Mouse (Mus musculus) neutrophil, adult 5-6 weeks (primary cell): Measurements from ENCODE around the gene Gsdme. TPM values are rescaled to one million over a fixed set of nuclear protein-coding genes. Genes with fewer than 3 reads are reported as not detected.
A peak's percentile ranks its signal among the peaks of the same experiment; 100 is the strongest.

ENCODE experiments used
- ATAC-seq: fragments of 151-379, 151-347 bp; 2 replicates; pipeline ENCODE4 v1.8.0; 2017; ENCODE audit warnings: mild to moderate bottlenecking, moderate TSS enrichment; ENCODE audit not compliant: insufficient number of reproducible peaks, poor library complexity, low FRiP score, severe bottlenecking; ENCODE audit errors: extremely low read depth
- total RNA-seq: library from RNA; stranded (forward); fragments of 200-1000 nt; gene quantifications from 2 replicates; pipeline ENCODE4 v1.2.3, GENCODE M21; 2017

Gene Gsdme
- total RNA-seq, 1 experiment from 2014 or later: 60.9 TPM

DNA sequence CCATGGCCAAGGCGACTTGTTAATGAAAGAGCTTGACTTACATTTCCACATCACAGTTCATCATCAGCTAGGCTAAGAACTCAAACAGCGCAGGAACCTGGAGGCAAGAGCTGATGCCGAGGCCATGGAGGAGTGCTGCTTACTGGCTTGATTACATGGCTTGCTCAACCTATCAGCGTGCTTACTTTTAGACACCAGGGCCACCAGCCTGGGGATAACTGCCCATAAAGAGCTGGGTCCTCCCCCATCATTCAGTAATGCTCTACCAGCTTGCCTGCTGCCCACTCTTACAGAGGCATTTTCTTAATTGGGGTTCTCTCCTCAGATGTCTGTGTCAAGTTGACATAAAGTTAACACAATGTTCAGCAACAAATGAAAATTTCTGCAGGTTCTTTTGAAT lies 58.6 kb downstream of the Gsdme start:
- no peak for ATAC-seq

- ATAC-seq: no peak
Measured at GRCm38 (mm10) chr6:50204356-50204755, 59.3 kb downstream of the Gsdme start.

DNA sequence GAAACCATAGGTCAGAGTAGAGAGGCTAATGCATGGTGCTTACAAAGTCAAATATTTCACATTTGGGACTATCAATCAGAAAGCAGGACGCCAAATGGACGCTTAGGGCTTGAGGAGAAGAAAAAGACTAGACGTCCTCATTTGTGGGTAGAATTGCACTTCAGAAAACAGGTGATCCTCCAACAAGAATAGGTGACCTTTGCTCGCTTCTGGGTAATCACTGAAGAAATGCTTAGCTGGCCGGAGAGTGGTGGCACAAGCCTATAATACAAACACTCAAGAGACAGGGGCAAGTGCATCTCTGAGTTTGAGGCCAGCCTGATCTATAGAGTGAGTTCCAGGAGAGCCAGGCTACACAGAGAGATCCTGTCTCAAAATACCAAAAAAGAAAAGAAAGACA lies 69.8 kb downstream of the Gsdme start:
- no peak for ATAC-seq

DNA sequence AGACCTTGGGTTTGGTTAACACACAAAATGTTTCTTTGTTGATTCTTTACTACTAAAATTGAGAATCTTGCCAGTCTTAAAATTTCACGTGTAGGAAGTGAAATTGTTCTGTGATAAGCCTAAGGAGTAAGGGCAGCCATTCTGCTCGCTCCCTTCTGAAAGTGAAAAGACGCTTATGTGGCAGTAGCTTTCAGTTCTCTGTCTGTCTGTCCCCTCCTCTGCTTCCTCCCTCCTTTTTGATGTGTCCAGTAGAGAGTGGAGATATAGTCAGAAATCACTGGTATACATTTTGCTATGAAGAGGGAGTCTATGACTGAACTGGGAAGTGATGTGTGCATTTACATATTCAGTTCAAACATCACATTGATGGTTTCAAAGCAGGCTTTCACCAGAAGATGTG lies 70.8 kb downstream of the Gsdme start:
- ATAC-seq: no peak

GRCm38 (mm10) chr6:50192169-50192568 lies 71.5 kb downstream of the Gsdme start:
- no peak for ATAC-seq

- no peak for ATAC-seq
Measured at GRCm38 (mm10) chr6:50191605-50192004, 72.1 kb downstream of the Gsdme start.

- ATAC-seq: no peak
Measured at GRCm38 (mm10) chr6:50189376-50189775, 74.3 kb downstream of the Gsdme start.

GRCm38 (mm10) chr6:50187955-50188354 lies 75.7 kb downstream of the Gsdme start:
- ATAC-seq: peak; percentile 44; the same call in 1 of the 2 replicates

DNA sequence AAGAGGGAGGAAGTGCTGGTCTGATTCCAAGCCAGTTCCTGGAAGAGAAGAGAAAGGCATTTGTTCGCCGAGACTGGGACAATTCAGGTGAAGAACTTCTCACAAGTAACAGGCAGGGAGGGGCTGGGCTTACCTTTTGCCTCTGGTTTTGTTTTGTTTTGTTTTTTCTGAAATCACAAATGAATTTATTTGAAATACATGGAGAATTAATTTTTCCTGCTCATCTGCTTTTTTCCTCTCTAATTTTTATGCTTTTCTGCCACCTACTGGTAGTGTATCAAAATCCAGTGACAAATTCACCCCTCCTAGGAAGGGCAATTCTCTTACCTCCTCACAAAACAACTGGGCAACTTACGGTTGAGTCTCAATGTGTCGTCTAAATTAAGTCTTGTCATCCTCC lies 83.5 kb downstream of the Gsdme start:
- no peak for ATAC-seq

DNA sequence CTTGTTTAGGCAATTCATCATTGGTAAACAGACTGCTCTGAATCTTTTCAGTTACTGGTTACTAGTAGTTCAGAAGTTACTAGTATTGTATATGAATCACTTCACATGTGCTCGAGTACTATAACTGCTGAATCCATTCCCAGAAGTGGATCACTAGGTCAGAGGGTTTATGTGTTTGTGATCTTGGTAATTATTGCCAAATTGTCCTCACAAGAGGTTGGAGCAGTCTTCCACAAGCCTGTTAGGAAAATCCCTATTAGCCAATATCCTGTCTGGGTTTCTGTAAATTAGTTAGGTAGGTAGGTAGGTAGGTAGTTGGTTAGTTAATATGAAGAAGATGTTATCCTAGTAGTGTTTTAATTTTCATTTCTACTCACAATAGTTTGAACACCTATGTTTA lies 87.9 kb downstream of the Gsdme start:
- no peak for ATAC-seq

GRCm38 (mm10) chr6:50169771-50170170 lies 93.9 kb downstream of the Gsdme start:
- ATAC-seq: no peak

- ATAC-seq: no peak
Measured at GRCm38 (mm10) chr6:50168821-50169220, 94.8 kb downstream of the Gsdme start.

DNA sequence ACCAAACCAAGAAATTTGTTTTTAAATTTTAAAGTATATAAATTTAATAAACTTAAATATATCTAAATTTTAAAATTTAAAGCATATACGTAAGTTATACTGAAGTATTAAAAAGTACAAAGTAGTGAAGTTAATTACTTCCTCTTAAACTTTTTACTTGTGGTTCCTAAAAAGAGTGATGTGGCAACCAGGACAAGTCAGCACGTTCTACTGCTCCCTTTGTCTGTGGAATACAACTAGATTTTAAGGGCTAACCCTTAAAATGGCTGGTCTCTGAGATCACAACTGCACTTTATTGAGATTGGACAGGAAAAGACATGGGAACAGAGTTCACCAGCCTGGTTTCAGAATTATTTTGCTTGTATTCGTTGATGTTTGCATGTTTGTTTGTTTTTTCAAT lies 100.6 kb downstream of the Gsdme start:
- ATAC-seq: no peak

- no peak for ATAC-seq
Measured at GRCm38 (mm10) chr6:50159842-50160241, 103.8 kb downstream of the Gsdme start.

DNA sequence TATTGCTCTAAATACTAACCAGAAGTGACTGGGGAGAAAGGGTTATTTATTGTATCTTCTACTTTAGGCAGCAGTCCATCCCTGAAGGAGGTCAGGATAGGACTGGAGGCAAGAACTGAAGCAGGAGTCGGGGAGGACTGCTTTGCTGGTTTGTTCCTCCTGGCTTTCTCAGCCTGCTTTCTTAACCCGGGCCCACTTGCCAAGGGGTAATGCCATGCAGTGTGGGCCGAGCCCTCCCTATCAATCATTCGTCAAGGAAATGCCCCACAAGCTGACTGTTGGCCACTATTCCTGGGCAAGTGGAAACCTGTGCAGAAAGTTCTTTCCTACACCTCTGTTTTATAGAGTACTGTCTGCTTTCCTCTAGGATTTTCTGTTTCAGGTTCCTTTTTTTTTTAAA lies 114.3 kb downstream of the Gsdme start:
- ATAC-seq: no peak

DNA sequence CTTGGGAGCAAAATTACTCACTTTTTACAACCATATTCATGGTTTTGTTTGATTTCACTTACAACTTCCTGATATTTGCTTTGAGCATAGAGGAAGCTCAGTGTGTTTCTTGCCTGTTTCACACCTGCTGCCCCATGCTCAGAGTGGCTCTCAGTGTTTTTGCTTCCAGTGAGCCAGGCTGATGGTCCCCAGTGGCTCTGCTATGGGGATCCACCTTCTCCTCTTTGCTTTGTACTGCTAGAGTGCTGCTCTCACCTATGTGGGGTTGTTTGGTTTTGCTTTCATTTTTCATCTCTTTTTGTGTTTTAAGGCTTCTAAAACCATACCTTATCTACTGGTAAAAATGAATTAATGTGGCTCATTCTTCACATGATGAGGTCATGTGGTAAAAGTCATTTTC lies 117.5 kb downstream of the Gsdme start:
- peak; percentile 44; the same call in 1 of the 2 replicates for ATAC-seq

- no peak for ATAC-seq
Measured at GRCm38 (mm10) chr6:50139526-50139925, 124.1 kb downstream of the Gsdme start.

Other genes starting within 250 kb of the Gsdme start
- 31.9 and 44.9 TPM in 2 replicates for gene Mpp6, start 153.6 kb downstream of the Gsdme start, total RNA-seq
- gene Osbpl3, start 192.3 kb upstream of the Gsdme start, total RNA-seq: 2.7 and 4.9 TPM in 2 replicates